Mouse (Mus musculus) gastrocnemius, adult 2 months (tissue): Measurements from ENCODE around the gene Hras. TPM values are rescaled to one million over a fixed set of nuclear protein-coding genes. Genes with fewer than 3 reads are reported as not detected.

Experiments
- DNase-seq: peaks from one replicate; pipeline ENCODE4 v3.0.0; 2022
- H3K27ac ChIP-seq: fragments of 200-600 bp; 2 replicates; pipeline ENCODE4 v1.8.1; 2022; ENCODE audit warnings: mild to moderate bottlenecking
- H3K4me3 ChIP-seq: fragments of 200-600 bp; 2 replicates; pipeline ENCODE4 v1.8.1; 2022; ENCODE audit warnings: mild to moderate bottlenecking, moderate library complexity
- CTCF ChIP-seq: fragments of 200-600 bp; IDR thresholded peaks from 2 replicates; pipeline ENCODE4 v1.8.1; 2022; ENCODE audit warnings: antibody characterized with exemption, mild to moderate bottlenecking, moderate library complexity
- intact Hi-C: fragments of 180-260 bp; cut with DNase I; formaldehyde crosslinking; loops from one replicate; pipeline ENCODE4 v1.15.1; 2025
- long read RNA-seq, 2 experiments: library from polyadenylated mRNA; stranded (forward); transcript quantifications; one replicate each; pipeline ENCODE4 v2.0.0; 2021
- total RNA-seq, 2 experiments: library from RNA; stranded (reverse); gene quantifications; 2 replicates each; pipeline ENCODE4 v1.2.3; 2021

Hras gene
- 100 to 1,000 TPM; 117 to 119 TPM for total RNA-seq
- long read RNA-seq, experiment 1, transcript Hras-202 (5 exons, 1,199 nt), result major isoform, 45 of 81 reads
- long read RNA-seq, experiment 1, transcript Hras-201 (6 exons, 2,828 nt), result minor isoform, 22 of 81 reads
- long read RNA-seq, experiment 1, partial matches to known transcripts, result 7 of 81 reads
- long read RNA-seq, experiment 1, other reads (novel, unspliced or antisense), result 7 of 81 reads
- long read RNA-seq, experiment 2, transcript Hras-202 (5 exons, 1,199 nt), result major isoform, 52 of 111 reads
- long read RNA-seq, experiment 2, transcript Hras-201 (6 exons, 2,828 nt), result minor isoform, 47 of 111 reads
- long read RNA-seq, experiment 2, partial matches to known transcripts, result 2 of 111 reads
- long read RNA-seq, experiment 2, other reads (novel, unspliced or antisense), result 8 of 111 reads

- peak within 1 kb of the TSS; percentile 96 for H3K27ac ChIP-seq
- peak within 1 kb of the TSS; percentile 76 for H3K4me3 ChIP-seq
- no peak for TF ChIP-seq CTCF
- DNase-seq, result peak; percentile 99
- intact Hi-C loops, result loop anchor here (5.0 kb wide), 1 partner anchor 102 kb away; no protein-coding TSS in a partner anchor
Observed at GRCm38 (mm10) chr7:141193948-141194347, at the start of gene Hras, which contains the start of gene Lrrc56. Gene Hras, minus strand, starts transcription at chr7:141194005. Gene Lrrc56, plus strand, starts transcription at chr7:141194157.

- intact Hi-C loops, result no loop called here
- no peak for TF ChIP-seq CTCF
- DNase-seq, result no peak
- Histone ChIP-seq H3K4me3 (no peak overlapping the region), H3K27ac (no peak overlapping the region)
Observed at GRCm38 (mm10) chr7:141231551-141231950, 37.7 kb upstream of the Hras start.

GRCm38 (mm10) chr7:141231111-141231510 lies 37.3 kb upstream of the Hras start:
- intact Hi-C loops, result no loop called here
- TF ChIP-seq CTCF, result no peak
- DNase-seq, result no peak

GRCm38 (mm10) chr7:141230570-141230969 lies 36.8 kb upstream of the Hras start:
- TF ChIP-seq CTCF, result no peak
- peak overlapping the region; percentile 75; the same call in 1 of the 2 replicates for H3K4me3 ChIP-seq
- DNase-seq, result no peak
- H3K27ac ChIP-seq, result no peak overlapping the region
- intact Hi-C loops, result no loop called here

More at GRCm38 (mm10) chr7:141231111-141231510, 37.3 kb upstream of the Hras start:
- no peak overlapping the region for H3K4me3 ChIP-seq
- H3K27ac ChIP-seq, result no peak overlapping the region

- no peak for TF ChIP-seq CTCF
- no peak for DNase-seq
- Histone ChIP-seq H3K27ac (0 out of 2 replicates have a peak overlapping the region, but pooled peaks have one; percentile 99), H3K4me3 (peak overlapping the region; percentile 75)
- intact Hi-C loops, result loop anchor here (10.0 kb wide), 1 partner anchor 215 kb away; the partner anchor contains the start of genes Pidd1 and Rplp2
Observed at GRCm38 (mm10) chr7:141229702-141230101, 35.9 kb upstream of the Hras start.

- peak; percentile 94 for DNase-seq
- H3K27ac ChIP-seq, result peak within 1 kb of the TSS; percentile 99
- intact Hi-C loops, result loop anchor here (10.0 kb wide), 1 partner anchor 216 kb away; the partner anchor contains the start of genes Pidd1 and Rplp2
- peak; percentile 100 for TF ChIP-seq CTCF
- peak within 1 kb of the TSS; percentile 75 for H3K4me3 ChIP-seq
Observed at GRCm38 (mm10) chr7:141228279-141229067, 34.7 kb upstream of the Hras start, which contains the start of gene Phrf1. Gene Phrf1, plus strand, starts transcription at chr7:141228784.

GRCm38 (mm10) chr7:141227796-141228195 lies 34.0 kb upstream of the Hras start:
- intact Hi-C loops, result loop anchor here (10.0 kb wide), 1 partner anchor 217 kb away; the partner anchor contains the start of genes Pidd1 and Rplp2
- TF ChIP-seq CTCF, result no peak
- Histone ChIP-seq H3K27ac (peak overlapping the region; percentile 99), H3K4me3 (peak overlapping the region; percentile 75)
- no peak for DNase-seq

GRCm38 (mm10) chr7:141226535-141226934 lies 32.7 kb upstream of the Hras start:
- no peak for DNase-seq
- H3K27ac ChIP-seq, result no peak overlapping the region
- intact Hi-C loops, result loop anchor here (10.0 kb wide), 1 partner anchor 218 kb away; the partner anchor contains the start of genes Pidd1 and Rplp2
- peak; percentile 22; the same call in 1 of the 2 replicates for TF ChIP-seq CTCF
- no peak overlapping the region for H3K4me3 ChIP-seq

GRCm38 (mm10) chr7:141222696-141223215 lies 29.0 kb upstream of the Hras start:
- DNase-seq, result no peak
- TF ChIP-seq CTCF, result no peak
- Histone ChIP-seq H3K27ac (peak overlapping the region; percentile 46; the same call in 1 of the 2 replicates), H3K4me3 (no peak overlapping the region; the same call in 1 of the 2 replicates)
- intact Hi-C loops, result loop anchor here (2.0 to 10.0 kb wide), 2 partner anchors 140 to 222 kb away; partner anchors contain the start of genes Pidd1 and Rplp2

GRCm38 (mm10) chr7:141222126-141222467 lies 28.3 kb upstream of the Hras start:
- no peak for TF ChIP-seq CTCF
- intact Hi-C loops, result loop anchor here (2.0 to 10.0 kb wide), 2 partner anchors 141 to 223 kb away; partner anchors contain the start of genes Pidd1 and Rplp2
- H3K27ac ChIP-seq, result peak overlapping the region; percentile 46
- no peak for DNase-seq
- H3K4me3 ChIP-seq, result peak overlapping the region; percentile 67

- TF ChIP-seq CTCF, result peak; percentile 15; the same call in 1 of the 2 replicates
- intact Hi-C loops, result loop anchor here (2.0 to 10.0 kb wide), 2 partner anchors 141 to 223 kb away; partner anchors contain the start of genes Pidd1 and Rplp2
- H3K4me3 ChIP-seq, result peak overlapping the region; percentile 67
- peak; percentile 97 for DNase-seq
- peak overlapping the region; percentile 55 for H3K27ac ChIP-seq
Observed at GRCm38 (mm10) chr7:141221249-141222125, 27.7 kb upstream of the Hras start.
